Mouse (Mus musculus) midbrain, embryonic 13.5 days (tissue): Measurements from ENCODE around the gene Abcd3. TPM values are rescaled to one million over a fixed set of nuclear protein-coding genes. Genes with fewer than 3 reads are reported as not detected.
A peak's percentile ranks its signal among the peaks of the same experiment; 100 is the strongest.

Experiments used
- ATAC-seq: fragments of 200-750 bp; cut with Nextera tagmentation; 2 replicates; pipeline ENCODE4 v1.8.0; 2017; ENCODE audit warnings: mild to moderate bottlenecking, moderate TSS enrichment, moderate library complexity
- H3K27ac ChIP-seq: fragments of 300-500 bp; sonication (generic); 2 replicates; pipeline ENCODE4 v1.5.1; 2015; ENCODE audit warnings: inconsistent platforms, mild to moderate bottlenecking, moderate library complexity
- H3K27me3 ChIP-seq: fragments of 300-500 bp; sonication (generic); 2 replicates; pipeline ENCODE4 v1.6.1; 2015; ENCODE audit warnings: mild to moderate bottlenecking, inconsistent platforms
- H3K36me3 ChIP-seq: fragments of 300-500 bp; sonication (generic); 2 replicates; pipeline ENCODE4 v1.6.1; 2015; ENCODE audit warnings: mild to moderate bottlenecking, inconsistent platforms
- H3K4me1 ChIP-seq: fragments of 300-500 bp; sonication (generic); replicated peaks from 2 replicates; pipeline ENCODE4 v1.6.1; 2015; ENCODE audit warnings: inconsistent platforms
- H3K4me2 ChIP-seq: fragments of 300-500 bp; sonication (generic); replicated peaks from 2 replicates; pipeline ENCODE4 v1.6.1; 2015; ENCODE audit warnings: moderate library complexity, mild to moderate bottlenecking, inconsistent platforms
- H3K4me3 ChIP-seq: fragments of 300-500 bp; sonication (generic); replicated peaks from 2 replicates; pipeline ENCODE4 v1.5.1; 2015; ENCODE audit warnings: mild to moderate bottlenecking, inconsistent platforms
- H3K9ac ChIP-seq: fragments of 300-500 bp; sonication (generic); replicated peaks from 2 replicates; pipeline ENCODE4 v1.6.1; 2015; ENCODE audit warnings: mild to moderate bottlenecking, inconsistent platforms
- H3K9me3 ChIP-seq: fragments of 300-500 bp; sonication (generic); 2 replicates; pipeline ENCODE4 v1.6.1; 2016; ENCODE audit warnings: mild to moderate bottlenecking, inconsistent platforms
- WGBS: fragments of 180-500 bp; shearing (Covaris S2); methylation state at CpG from one replicate; pipeline ENCODE4 v1.1.7; 2015; 5-methylcytosine and 5-hydroxymethylcytosine counted together
- polyA plus RNA-seq: library from polyadenylated mRNA; unstranded; fragments of >200 nt; fragmentation: Nextera tagmentation; extraction: Ambion mirVana; gene quantifications from 2 replicates; pipeline ENCODE4 v1.2.1, GENCODE M21; 2015

Gene Abcd3
- polyA plus RNA-seq = 62.5 and 63.0 TPM in 2 replicates

GRCm38 (mm10) chr3:121814877-121815548, at the start of gene Abcd3:
TSS of gene Abcd3 (minus strand) at chr3:121815302.
- Histone ChIP-seq H3K27ac (peak within 1 kb of the TSS; percentile 98), H3K27me3 (no peaks in the 10 kb centered on the region), H3K9ac (peak within 1 kb of the TSS; percentile 85), H3K9me3 (no peaks in the 10 kb centered on the region), H3K4me3 (peak within 1 kb of the TSS; percentile 78), H3K36me3 (no peaks in the 10 kb centered on the region), H3K4me2 (peak within 1 kb of the TSS; percentile 84), H3K4me1 (peaks cover 26% of the 10 kb centered on the region)
- 1% methylated on average over 66 of the region's 99 CpGs for WGBS
- peak; percentile 95 for ATAC-seq

- Histone ChIP-seq H3K9me3 (no peaks in the 10 kb centered on the region), H3K27ac (no peak overlapping the region), H3K36me3 (no peaks in the 10 kb centered on the region), H3K4me2 (no peak overlapping the region), H3K9ac (no peak overlapping the region), H3K4me1 (no peaks in the 10 kb centered on the region), H3K27me3 (no peaks in the 10 kb centered on the region), H3K4me3 (no peak overlapping the region)
- ATAC-seq = no peak
- 14% methylated on average over 5 of the region's 5 CpGs for WGBS
Observed at GRCm38 (mm10) chr3:121859142-121859541, 44.0 kb upstream of the Abcd3 start.

- Histone ChIP-seq H3K27me3 (no peaks in the 10 kb centered on the region), H3K9ac (no peak overlapping the region), H3K4me3 (no peak overlapping the region), H3K36me3 (no peaks in the 10 kb centered on the region), H3K4me1 (no peaks in the 10 kb centered on the region), H3K4me2 (no peak overlapping the region), H3K27ac (no peak overlapping the region), H3K9me3 (no peaks in the 10 kb centered on the region)
- no peak for ATAC-seq
- 93% methylated on average over 4 of the region's 4 CpGs for WGBS
Observed at GRCm38 (mm10) chr3:121856131-121856530, 41.0 kb upstream of the Abcd3 start.

GRCm38 (mm10) chr3:121853781-121854520, 38.8 kb upstream of the Abcd3 start:
- no peaks in the 10 kb centered on the region for H3K27me3 ChIP-seq
- H3K4me2 ChIP-seq = no peak overlapping the region
- H3K9me3 ChIP-seq = no peaks in the 10 kb centered on the region
- H3K9ac ChIP-seq = no peak overlapping the region
- no peak for ATAC-seq
- H3K27ac ChIP-seq = no peak overlapping the region
- H3K36me3 ChIP-seq = no peaks in the 10 kb centered on the region
- H3K4me3 ChIP-seq = no peak overlapping the region
- H3K4me1 ChIP-seq = no peaks in the 10 kb centered on the region
- 70% methylated on average over 5 of the region's 5 CpGs for WGBS

GRCm38 (mm10) chr3:121852074-121852826, 37.1 kb upstream of the Abcd3 start:
- WGBS = 49% methylated on average over 4 of the region's 4 CpGs
- Histone ChIP-seq H3K4me3 (no peak overlapping the region), H3K4me2 (no peak overlapping the region), H3K9ac (no peak overlapping the region), H3K4me1 (no peaks in the 10 kb centered on the region), H3K36me3 (no peaks in the 10 kb centered on the region), H3K9me3 (no peaks in the 10 kb centered on the region), H3K27me3 (no peaks in the 10 kb centered on the region), H3K27ac (no peak overlapping the region)
- ATAC-seq = no peak

- H3K4me3 ChIP-seq = no peak overlapping the region
- H3K4me2 ChIP-seq = no peak overlapping the region
- no peaks in the 10 kb centered on the region for H3K36me3 ChIP-seq
- no peaks in the 10 kb centered on the region for H3K9me3 ChIP-seq
- 94% methylated on average over 3 of the region's 3 CpGs for WGBS
- no peaks in the 10 kb centered on the region for H3K4me1 ChIP-seq
- no peak for ATAC-seq
- H3K27ac ChIP-seq = no peak overlapping the region
- H3K27me3 ChIP-seq = no peaks in the 10 kb centered on the region
- no peak overlapping the region for H3K9ac ChIP-seq
Observed at GRCm38 (mm10) chr3:121851006-121851405, 35.9 kb upstream of the Abcd3 start.

GRCm38 (mm10) chr3:121850381-121850780, 35.3 kb upstream of the Abcd3 start:
- 94% methylated on average over 4 of the region's 4 CpGs for WGBS
- H3K9ac ChIP-seq = no peak overlapping the region
- no peak for ATAC-seq
- H3K27me3 ChIP-seq = no peaks in the 10 kb centered on the region
- H3K4me2 ChIP-seq = no peak overlapping the region
- H3K27ac ChIP-seq = no peak overlapping the region
- no peaks in the 10 kb centered on the region for H3K4me1 ChIP-seq
- no peaks in the 10 kb centered on the region for H3K9me3 ChIP-seq
- H3K36me3 ChIP-seq = no peaks in the 10 kb centered on the region
- H3K4me3 ChIP-seq = no peak overlapping the region

- Histone ChIP-seq H3K9ac (no peak overlapping the region), H3K9me3 (no peaks in the 10 kb centered on the region), H3K4me1 (no peaks in the 10 kb centered on the region), H3K4me2 (no peak overlapping the region), H3K4me3 (no peak overlapping the region), H3K27me3 (no peaks in the 10 kb centered on the region), H3K36me3 (no peaks in the 10 kb centered on the region), H3K27ac (no peak overlapping the region)
- no peak for ATAC-seq
Observed at GRCm38 (mm10) chr3:121847296-121847695, 32.2 kb upstream of the Abcd3 start.

- Histone ChIP-seq H3K27me3 (no peaks in the 10 kb centered on the region), H3K9ac (no peak overlapping the region), H3K4me3 (no peak overlapping the region), H3K4me1 (no peaks in the 10 kb centered on the region), H3K27ac (no peak overlapping the region), H3K9me3 (no peaks in the 10 kb centered on the region), H3K4me2 (no peak overlapping the region), H3K36me3 (no peaks in the 10 kb centered on the region)
- WGBS = 89% methylated on average over 6 of the region's 6 CpGs
- no peak for ATAC-seq
Observed at GRCm38 (mm10) chr3:121844658-121845057, 29.6 kb upstream of the Abcd3 start.

GRCm38 (mm10) chr3:121844013-121844412, 28.9 kb upstream of the Abcd3 start:
- Histone ChIP-seq H3K27me3 (no peaks in the 10 kb centered on the region), H3K9ac (no peak overlapping the region), H3K4me1 (no peaks in the 10 kb centered on the region), H3K4me3 (no peak overlapping the region), H3K36me3 (no peaks in the 10 kb centered on the region), H3K4me2 (no peak overlapping the region), H3K9me3 (no peaks in the 10 kb centered on the region), H3K27ac (no peak overlapping the region)
- WGBS = 71% methylated on average over 3 of the region's 3 CpGs
- ATAC-seq = no peak

GRCm38 (mm10) chr3:121843254-121843653, 28.2 kb upstream of the Abcd3 start:
- 96% methylated on average over 5 of the region's 5 CpGs for WGBS
- Histone ChIP-seq H3K36me3 (no peaks in the 10 kb centered on the region), H3K27ac (no peak overlapping the region), H3K9ac (no peak overlapping the region), H3K4me3 (no peak overlapping the region), H3K4me2 (no peak overlapping the region), H3K27me3 (no peaks in the 10 kb centered on the region), H3K9me3 (no peaks in the 10 kb centered on the region), H3K4me1 (no peaks in the 10 kb centered on the region)
- ATAC-seq = no peak

GRCm38 (mm10) chr3:121842306-121842860, 27.3 kb upstream of the Abcd3 start:
- Histone ChIP-seq H3K36me3 (no peaks in the 10 kb centered on the region), H3K4me3 (no peak overlapping the region), H3K27me3 (no peaks in the 10 kb centered on the region), H3K9ac (no peak overlapping the region), H3K4me1 (no peaks in the 10 kb centered on the region), H3K4me2 (no peak overlapping the region), H3K27ac (no peak overlapping the region), H3K9me3 (no peaks in the 10 kb centered on the region)
- 84% methylated on average over 7 of the region's 7 CpGs for WGBS
- no peak for ATAC-seq
